Mouse (Mus musculus) embryonic facial prominence, embryonic 11.5 days (tissue): Measurements from ENCODE around the gene Spaca7. TPM values are rescaled to one million over a fixed set of nuclear protein-coding genes. Genes with fewer than 3 reads are reported as not detected.

ENCODE experiments used
- ATAC-seq: fragments of 200-750 bp; cut with Nextera tagmentation; replicated peaks from 2 replicates; pipeline ENCODE4 v1.8.0; 2017; ENCODE audit warnings: low read depth; ENCODE audit not compliant: insufficient number of reproducible peaks, low FRiP score, low TSS enrichment
- DNase-seq: peaks from one replicate; pipeline ENCODE4 v3.0.0-alpha.2; 2015; ENCODE audit warnings: low spot score
- H3K27ac ChIP-seq: fragments of 300-500 bp; sonication (generic); replicated peaks from 2 replicates; pipeline ENCODE4 v1.5.1; 2014; ENCODE audit warnings: mild to moderate bottlenecking, low read depth, low read length, control low read depth
- H3K27me3 ChIP-seq: fragments of 300-500 bp; sonication (generic); 2 replicates; pipeline ENCODE4 v1.6.1; 2014; ENCODE audit warnings: mild to moderate bottlenecking, low read length, moderate library complexity, mixed read lengths; ENCODE audit not compliant: control insufficient read depth, insufficient read depth
- H3K36me3 ChIP-seq: fragments of 300-500 bp; sonication (generic); replicated peaks from 2 replicates; pipeline ENCODE4 v1.6.1; 2014; ENCODE audit warnings: low read depth, mild to moderate bottlenecking, low read length, moderate library complexity, mixed read lengths; ENCODE audit not compliant: control insufficient read depth, insufficient read depth
- H3K4me1 ChIP-seq: fragments of 300-500 bp; sonication (generic); 2 replicates; pipeline ENCODE4 v1.6.1; 2014; ENCODE audit warnings: low read length, mixed read lengths; ENCODE audit not compliant: control insufficient read depth, insufficient read depth
- H3K4me2 ChIP-seq: fragments of 300-500 bp; sonication (generic); 2 replicates; pipeline ENCODE4 v1.6.1; 2014; ENCODE audit warnings: low read depth, mild to moderate bottlenecking, control low read depth, low read length, moderate library complexity
- H3K4me3 ChIP-seq: fragments of 300-500 bp; sonication (generic); 2 replicates; pipeline ENCODE4 v1.5.1; 2014; ENCODE audit warnings: low read depth, low read length, control low read depth
- H3K9ac ChIP-seq: fragments of 300-500 bp; sonication (generic); replicated peaks from 2 replicates; pipeline ENCODE4 v1.6.1; 2014; ENCODE audit warnings: mild to moderate bottlenecking, control low read depth, low read length
- H3K9me3 ChIP-seq: fragments of 300-500 bp; sonication (generic); replicated peaks from 2 replicates; pipeline ENCODE4 v1.6.1; 2016; ENCODE audit warnings: mild to moderate bottlenecking, low read length, inconsistent platforms, mixed read lengths; ENCODE audit not compliant: control insufficient read depth
- WGBS: fragments of 180-500 bp; shearing (Covaris S2); extraction: QIAGEN DNeasy Blood & Tissue Kit; methylation state at CpG from one replicate; pipeline ENCODE4 v1.1.7; 2014; 5-methylcytosine and 5-hydroxymethylcytosine counted together
- polyA plus RNA-seq: library from polyadenylated mRNA; unstranded; fragments of >200 nt; fragmentation: Nextera tagmentation; extraction: Ambion mirVana; gene quantifications from 2 replicates; pipeline ENCODE4 v1.2.1, GENCODE M21; 2014

Gene Spaca7
- polyA plus RNA-seq = not detected in 2 replicates

DNA sequence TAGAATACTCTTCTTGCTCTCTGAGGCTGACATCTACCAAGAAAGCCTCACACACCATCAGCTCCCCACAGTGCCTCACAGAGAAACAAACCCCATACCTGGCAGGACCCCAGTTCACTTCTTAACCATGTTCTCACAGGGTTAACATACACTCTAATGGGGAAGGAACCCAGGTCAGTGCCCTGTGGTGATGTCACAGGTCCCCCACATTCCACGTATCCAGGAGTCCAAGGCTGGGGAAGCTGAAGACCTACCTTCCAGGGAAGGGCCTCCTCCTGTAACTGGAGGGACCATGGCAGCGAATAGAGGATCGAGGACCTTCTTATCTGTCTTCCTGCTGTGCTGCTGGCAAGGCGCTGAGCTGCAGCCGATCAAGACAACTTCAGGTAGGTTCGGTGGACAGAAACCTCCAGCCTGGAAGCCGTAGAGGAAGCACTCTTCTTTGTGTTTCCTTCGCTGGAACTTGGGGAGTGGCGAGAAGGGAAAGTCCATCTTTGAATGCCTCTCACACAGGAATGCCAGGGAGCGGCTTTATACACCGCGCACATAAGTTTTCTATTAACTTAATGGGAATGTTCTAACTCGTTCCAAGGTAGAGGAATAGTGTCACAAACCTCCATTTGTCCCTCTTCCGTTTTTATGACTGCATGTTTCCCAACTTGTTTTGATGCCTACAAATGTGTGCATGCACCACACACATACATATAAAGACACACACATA lies at the start of gene Spaca7:
Gene Spaca7 (plus strand): TSS at position 216 of the 721 bp plus-strand sequence.
- Histone ChIP-seq H3K27me3 (no peaks in the 10 kb centered on the region; the same call in 1 of the 2 replicates), H3K4me2 (no peak within 1 kb of the TSS), H3K36me3 (no peaks in the 10 kb centered on the region), H3K27ac (no peak within 1 kb of the TSS), H3K4me3 (no peak within 1 kb of the TSS), H3K4me1 (no peaks in the 10 kb centered on the region), H3K9ac (no peak within 1 kb of the TSS), H3K9me3 (no peaks in the 10 kb centered on the region)
- no peak for DNase-seq
- no peak for ATAC-seq
- 68% methylated on average over 14 of the region's 14 CpGs for WGBS

DNA sequence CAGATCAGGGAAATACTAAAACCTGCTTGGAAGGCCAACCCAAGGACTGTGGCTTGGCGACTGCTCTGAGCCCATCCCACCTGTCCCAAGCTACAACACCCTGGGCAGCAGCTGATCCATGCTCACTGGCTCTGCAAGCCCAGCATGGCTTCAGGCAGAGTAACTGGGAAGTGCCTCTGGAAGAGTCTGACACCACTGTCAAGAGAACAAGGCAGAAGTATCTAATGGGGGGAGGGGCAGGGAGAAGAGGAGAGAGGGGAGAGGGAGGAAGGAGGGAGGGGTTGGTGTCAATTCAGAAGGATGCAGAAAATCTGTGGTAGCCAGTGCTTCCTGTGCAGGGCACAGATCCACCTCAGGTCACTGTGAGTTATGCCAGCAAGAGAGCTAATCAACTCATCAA lies 48.5 kb upstream of the Spaca7 start:
- Histone ChIP-seq H3K9ac (no peak overlapping the region), H3K9me3 (no peaks in the 10 kb centered on the region), H3K36me3 (no peaks in the 10 kb centered on the region), H3K4me2 (no peak overlapping the region), H3K27me3 (no peaks in the 10 kb centered on the region), H3K4me1 (no peaks in the 10 kb centered on the region), H3K4me3 (no peak overlapping the region), H3K27ac (no peak overlapping the region)
- DNase-seq (no peak), ATAC-seq (no peak)
- 32% methylated on average over 1 of the region's 1 CpGs for WGBS

DNA sequence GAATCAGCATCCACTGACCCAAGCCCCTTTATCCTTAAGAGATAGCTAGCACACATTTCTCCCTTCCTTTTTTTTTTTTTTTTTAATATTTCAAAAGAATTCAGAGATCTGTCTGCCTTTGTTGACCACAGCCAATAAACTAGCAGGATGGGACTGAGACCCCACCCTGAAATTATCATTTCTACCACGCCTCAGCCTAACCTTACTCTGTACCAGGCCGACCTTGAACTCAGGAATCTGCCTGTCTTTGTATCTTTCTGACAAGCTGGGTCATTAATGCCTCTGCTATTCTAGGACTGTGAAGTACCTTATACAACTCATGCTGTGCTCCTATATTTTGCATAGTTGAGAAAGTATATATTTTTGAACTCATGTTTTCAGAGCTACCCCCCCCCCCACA lies 44.2 kb upstream of the Spaca7 start:
- no peak overlapping the region for H3K27ac ChIP-seq
- no peak for ATAC-seq
- DNase-seq = no peak
- H3K36me3 ChIP-seq = no peaks in the 10 kb centered on the region
- no peak overlapping the region for H3K4me3 ChIP-seq
- WGBS = 77% methylated on average over 2 of the region's 2 CpGs
- no peak overlapping the region for H3K4me2 ChIP-seq
- H3K9ac ChIP-seq = no peak overlapping the region
- H3K27me3 ChIP-seq = no peaks in the 10 kb centered on the region
- no peaks in the 10 kb centered on the region for H3K4me1 ChIP-seq
- no peaks in the 10 kb centered on the region for H3K9me3 ChIP-seq

DNA sequence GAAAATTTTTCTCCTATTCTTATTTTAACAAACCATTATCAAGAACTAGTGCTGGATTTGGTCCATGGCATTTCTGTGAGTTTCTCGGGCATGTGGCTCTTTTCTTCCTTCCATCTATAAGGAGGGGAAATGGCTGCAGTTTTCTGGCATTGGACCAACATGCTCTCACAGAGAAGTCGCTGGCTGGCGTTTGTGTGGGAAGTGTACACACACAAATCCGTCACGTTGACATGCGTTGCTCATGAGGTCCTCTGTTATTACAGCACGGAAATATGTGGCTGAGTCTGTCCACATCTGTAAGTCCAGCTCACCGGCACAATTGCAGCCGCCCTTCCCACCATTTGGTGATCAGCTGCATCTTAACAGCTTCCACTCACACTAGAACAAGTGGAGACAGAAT lies 37.2 kb upstream of the Spaca7 start:
- ATAC-seq (no peak), DNase-seq (no peak)
- no peaks in the 10 kb centered on the region for H3K36me3 ChIP-seq
- no peaks in the 10 kb centered on the region for H3K4me1 ChIP-seq
- H3K9ac ChIP-seq = no peak overlapping the region
- H3K27me3 ChIP-seq = no peaks in the 10 kb centered on the region
- WGBS = 82% methylated on average over 9 of the region's 9 CpGs
- H3K27ac ChIP-seq = no peak overlapping the region
- H3K9me3 ChIP-seq = no peaks in the 10 kb centered on the region
- H3K4me3 ChIP-seq = no peak overlapping the region
- no peak overlapping the region for H3K4me2 ChIP-seq

DNA sequence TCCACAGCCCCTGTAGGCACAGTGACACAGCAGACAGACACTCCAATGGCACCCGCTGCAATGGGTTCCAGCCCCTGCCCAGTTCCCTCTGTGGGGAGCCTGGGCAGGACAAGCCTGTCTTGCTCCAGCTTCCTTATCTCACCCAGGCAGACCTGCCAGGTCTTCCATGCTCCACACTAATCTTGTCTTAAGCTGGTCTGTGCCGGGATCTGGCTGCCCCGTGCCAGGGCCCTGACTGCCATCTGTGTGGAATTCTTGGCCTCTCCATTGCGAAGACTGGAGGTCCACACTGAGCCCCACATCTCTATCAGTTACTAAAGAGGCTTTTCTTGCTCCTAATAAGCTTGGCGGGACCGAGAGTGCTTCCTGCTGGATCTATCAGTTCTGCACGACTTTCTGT lies 36.5 kb upstream of the Spaca7 start:
- no peaks in the 10 kb centered on the region for H3K9me3 ChIP-seq
- 88% methylated on average over 7 of the region's 7 CpGs for WGBS
- H3K4me3 ChIP-seq = no peak overlapping the region
- no peak overlapping the region for H3K27ac ChIP-seq
- no peaks in the 10 kb centered on the region for H3K36me3 ChIP-seq
- H3K4me1 ChIP-seq = no peaks in the 10 kb centered on the region
- H3K4me2 ChIP-seq = no peak overlapping the region
- H3K27me3 ChIP-seq = no peaks in the 10 kb centered on the region
- no peak overlapping the region for H3K9ac ChIP-seq
- ATAC-seq (no peak), DNase-seq (no peak)

DNA sequence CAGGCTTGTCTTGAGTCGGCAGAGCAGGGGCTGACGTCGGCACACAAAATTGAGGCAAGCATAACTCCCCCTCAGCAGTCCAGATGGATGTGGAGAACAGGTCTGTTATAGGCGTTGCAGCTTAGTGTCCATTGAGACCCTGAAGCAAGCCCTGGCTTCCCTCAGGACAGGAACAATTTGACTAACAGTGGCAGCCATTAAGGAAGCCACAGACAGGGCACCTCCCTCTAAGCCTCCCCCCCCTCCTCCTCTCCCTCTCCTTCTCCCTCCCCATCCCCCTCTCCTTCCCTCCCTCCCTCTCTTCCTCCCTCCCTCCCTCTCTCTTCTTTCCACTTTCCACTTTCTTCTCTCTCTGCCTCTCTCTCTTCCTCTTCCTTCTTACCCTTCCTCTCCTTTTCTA lies 27.6 kb upstream of the Spaca7 start:
- DNase-seq (no peak), ATAC-seq (no peak)
- Histone ChIP-seq H3K27ac (no peak overlapping the region), H3K36me3 (no peaks in the 10 kb centered on the region), H3K4me2 (no peak overlapping the region), H3K9me3 (no peaks in the 10 kb centered on the region), H3K4me1 (no peaks in the 10 kb centered on the region), H3K9ac (no peak overlapping the region), H3K4me3 (no peak overlapping the region), H3K27me3 (no peaks in the 10 kb centered on the region)
- WGBS = 47% methylated on average over 4 of the region's 4 CpGs

DNA sequence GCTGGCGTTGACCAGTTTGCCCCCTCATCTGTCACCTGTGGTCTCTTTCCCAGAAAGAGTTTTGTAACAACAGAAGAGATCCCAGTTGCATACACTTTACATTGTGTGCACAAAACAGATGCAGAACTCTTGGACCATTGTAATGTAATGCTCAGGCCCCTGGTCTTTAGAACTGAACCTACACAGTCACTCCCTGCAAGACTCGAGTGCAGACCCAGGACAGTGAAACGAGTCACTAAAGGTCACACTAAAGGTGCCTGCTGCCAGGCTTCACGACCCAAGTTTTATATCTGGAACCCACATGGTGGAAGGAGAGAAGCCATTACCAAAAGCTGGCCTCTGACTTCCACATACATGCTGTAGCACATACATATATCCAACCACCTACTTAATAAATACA lies 27.2 kb upstream of the Spaca7 start:
- no peak for DNase-seq
- Histone ChIP-seq H3K27ac (no peak overlapping the region), H3K27me3 (no peaks in the 10 kb centered on the region), H3K36me3 (no peaks in the 10 kb centered on the region), H3K9me3 (no peaks in the 10 kb centered on the region), H3K4me2 (no peak overlapping the region), H3K4me3 (no peak overlapping the region), H3K9ac (no peak overlapping the region), H3K4me1 (no peaks in the 10 kb centered on the region)
- WGBS = 69% methylated on average over 4 of the region's 4 CpGs
- ATAC-seq = no peak

DNA sequence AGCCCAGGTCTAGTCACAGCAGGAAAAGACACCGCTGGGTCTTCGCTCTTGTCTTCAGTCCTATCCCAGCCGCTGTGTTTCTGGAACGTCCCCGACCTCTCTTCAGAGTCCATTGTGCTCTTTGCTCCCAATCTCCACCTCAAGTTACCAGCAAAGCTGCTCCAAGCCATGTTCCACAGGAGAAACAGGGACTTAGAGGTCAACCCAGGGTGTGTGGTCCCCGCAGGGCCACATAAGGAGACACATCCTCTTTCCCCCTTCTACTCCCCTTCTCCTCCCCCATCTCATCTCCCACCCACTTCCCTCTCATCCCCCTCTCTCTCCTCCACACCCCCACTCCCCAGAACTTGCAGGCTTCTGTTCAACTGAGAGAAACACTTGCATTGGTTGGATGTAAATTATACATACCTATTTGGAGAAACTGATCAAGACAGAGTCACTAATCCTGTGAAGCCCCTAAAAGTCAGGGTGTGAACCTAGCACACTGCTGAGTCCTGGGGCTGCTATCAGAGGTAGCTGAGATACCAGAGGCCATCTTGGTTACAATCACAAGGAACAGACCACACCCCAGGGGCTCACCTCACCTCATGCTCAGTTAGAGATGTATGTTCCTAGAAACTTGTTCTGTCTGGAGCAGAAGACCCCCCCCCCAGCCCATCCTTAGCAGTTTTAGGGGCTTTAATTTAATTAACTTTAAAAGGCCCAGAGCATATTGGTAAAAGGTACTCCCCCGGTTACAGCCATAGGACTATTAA lies 25.2 kb upstream of the Spaca7 start:
- H3K4me3 ChIP-seq = no peak overlapping the region
- ATAC-seq (0 out of 2 replicates have a peak, but pooled peaks have one; percentile 27), DNase-seq (no peak)
- WGBS = 48% methylated on average over 7 of the region's 7 CpGs
- H3K9me3 ChIP-seq = no peaks in the 10 kb centered on the region; the same call in 1 of the 2 replicates
- H3K27ac ChIP-seq = no peak overlapping the region
- H3K36me3 ChIP-seq = no peaks in the 10 kb centered on the region
- H3K4me1 ChIP-seq = no peaks in the 10 kb centered on the region
- H3K9ac ChIP-seq = no peak overlapping the region
- H3K27me3 ChIP-seq = no peaks in the 10 kb centered on the region
- H3K4me2 ChIP-seq = no peak overlapping the region
